Mouse (Mus musculus): ENCODE measurements around the gene Ndufs3. TPM values are rescaled to one million over a fixed set of nuclear protein-coding genes. Genes with fewer than 3 reads are reported as not detected.
A peak's percentile ranks its signal among the peaks of the same experiment; 100 is the strongest.

The Ndufs3 gene
- total and polyA plus RNA-seq, 3 experiments = 133 to 185 (median 182) TPM

DNA sequence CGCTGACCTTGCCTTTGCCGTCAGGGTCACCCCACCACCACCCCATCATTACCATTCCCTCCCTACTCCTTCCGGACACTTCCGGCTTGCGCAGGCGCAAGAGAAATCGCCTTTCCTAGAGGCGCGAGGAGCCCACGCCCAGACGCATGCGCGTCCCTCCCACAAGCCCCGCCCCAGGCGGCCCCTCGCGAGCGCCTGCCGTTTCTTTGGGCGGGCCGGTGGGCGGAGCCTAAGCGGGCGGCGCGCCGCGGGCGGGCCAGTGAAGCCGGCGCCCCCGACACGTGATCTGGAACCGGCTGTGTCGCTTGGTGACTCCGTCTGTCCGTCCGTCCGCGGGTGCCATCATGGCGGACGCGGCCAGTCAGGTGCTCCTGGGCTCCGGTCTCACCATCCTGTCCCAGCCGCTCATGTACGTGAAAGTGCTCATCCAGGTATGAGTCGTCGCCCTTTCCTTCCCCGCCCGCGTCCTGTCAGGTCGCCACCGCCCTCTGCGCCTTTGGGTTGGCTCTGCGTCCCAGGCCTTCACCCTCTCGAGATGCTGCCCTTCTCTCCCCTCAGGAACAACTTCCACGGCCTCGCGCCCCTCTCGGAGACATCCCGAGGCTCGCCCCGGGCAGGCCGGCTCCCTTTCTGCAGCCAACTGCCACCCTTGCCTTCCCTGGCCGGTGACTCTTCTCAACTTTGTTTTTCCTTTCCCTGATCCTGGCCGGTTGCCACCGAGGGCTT, 57.5 kb downstream of the Ndufs3 start, which contains the start of gene Mtch2 (continued):
- TF ChIP-seq HCFC1 (IDR thresholded peaks at IDR 0.05; ENCODE audit: low read depth, low read length) (peak; percentile 72), SMC3 (IDR thresholded peaks at IDR 0.05; ENCODE audit: low read depth, low read length) (no peak), PAX5 (IDR thresholded peaks at IDR 0.05; ENCODE audit: low read length) (no peak), POLR2AphosphoS2 (IDR thresholded peaks at IDR 0.05; ENCODE audit: low read depth, low read length) (peak; percentile 80), MAFK (IDR thresholded peaks at IDR 0.05; ENCODE audit: insufficient replicate concordance, low read length) (no peak), TBP (conservative IDR thresholded peaks at IDR 0.05; ENCODE audit: low read depth, low read length) (peak; percentile 71; the same call in 1 of the 2 replicates), ZNF384 (IDR thresholded peaks at IDR 0.05; ENCODE audit: low read depth, low read length) (no peak), ZMIZ1 (IDR thresholded peaks at IDR 0.05; ENCODE audit: low read depth, low read length) (peak; percentile 73), MXI1 (IDR thresholded peaks at IDR 0.05; ENCODE audit: low read depth, low read length) (peak; percentile 86), GABPA (IDR thresholded peaks at IDR 0.05; ENCODE audit: insufficient replicate concordance, low read depth, low read length) (no peak)

DNA sequence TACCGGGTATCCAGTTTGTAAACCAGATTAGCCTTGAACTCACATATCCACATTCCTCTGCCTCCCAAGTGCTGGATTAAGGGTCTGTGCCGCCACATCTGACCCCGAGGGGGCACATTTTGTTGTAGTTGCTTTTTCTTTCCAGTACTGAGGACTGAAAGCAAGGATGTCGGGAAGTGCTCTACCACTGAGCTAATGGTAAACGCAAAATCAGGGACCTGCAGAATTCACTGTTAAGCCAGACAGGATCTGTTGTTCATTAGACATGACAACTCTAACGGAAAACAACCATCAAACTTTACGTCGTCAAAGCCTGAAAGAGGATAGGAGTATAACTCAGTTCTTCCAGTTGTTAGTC, 58.1 kb downstream of the Ndufs3 start:
- Histone ChIP-seq H3K27ac (ENCODE audit: insufficient read depth, low read depth) (no peak overlapping the region), H3K4me3 (replicated peaks in 1 of 3; ENCODE audit: low read depth in 2 of 3, low read length in 2 of 3, poor library complexity in 1 of 3) (peak overlapping the region; percentile 65 to 85 (median 84)), H3K36me3 (replicated peaks in 1 of 2; ENCODE audit: control insufficient read depth in 1 of 2, insufficient read depth in 1 of 2, low read length in 1 of 2) (peaks cover 12 to 23% of the 10 kb centered on the region in 2 experiments), H3K27me3 (replicated peaks) (no peaks in the 10 kb centered on the region), H3K4me2 (ENCODE audit: insufficient read depth, low read depth, poor library complexity, severe bottlenecking) (peak overlapping the region; percentile 80), H3K4me1 (ENCODE audit: control insufficient read depth in 1 of 2, insufficient read depth in 2 of 2) (peaks cover 0 to 29% of the 10 kb centered on the region in 2 experiments; a peak in 2 of 4 replicates), H3K9ac (ENCODE audit: insufficient read depth, low read depth) (peak overlapping the region; percentile 89), H3K79me2 (replicated peaks; ENCODE audit: control insufficient read depth, extremely low read depth, insufficient read depth, poor library complexity, severe bottlenecking) (peaks cover 20% of the 10 kb centered on the region), H3K9me3 (replicated peaks; ENCODE audit: low read length) (peaks cover 5% of the 10 kb centered on the region)
- in situ Hi-C loops (cut with MboI; ENCODE audit: low pct_ligation_motif_present, low pct_unique_long_range_greater_than_20kb, low sequenced_read_pairs) = no loop called here
- TF ChIP-seq SIN3A (IDR thresholded peaks at IDR 0.05; ENCODE audit: low read length) = no peak; the same call in 1 of the 2 replicates
- TF ChIP-seq JUN (IDR thresholded peaks at IDR 0.05; ENCODE audit: insufficient read depth, low read depth, low read length) = peak; percentile 23; the same call in 1 of the 2 replicates
- TF ChIP-seq MYC (IDR thresholded peaks at IDR 0.05; ENCODE audit: low read depth, low read length) = no peak; the same call in 1 of the 2 replicates
- no peak for TF ChIP-seq PAX5 (IDR thresholded peaks at IDR 0.05; ENCODE audit: low read length)
- 0 out of 2 replicates have a peak, but pooled peaks have one; percentile 29 for TF ChIP-seq EP300 (IDR thresholded peaks at IDR 0.05; ENCODE audit: low read length)
- 0 out of 2 replicates have a peak, but pooled peaks have one; percentile 15 for TF ChIP-seq RCOR1 (conservative IDR thresholded peaks at IDR 0.05; ENCODE audit: low read depth, low read length)
- TF ChIP-seq ZNF384 (IDR thresholded peaks at IDR 0.05; ENCODE audit: low read depth, low read length) = no peak
- peak; percentile 59 for TF ChIP-seq JUND (conservative IDR thresholded peaks at IDR 0.05; ENCODE audit: low read depth, low read length)
- TF ChIP-seq MEF2A (IDR thresholded peaks at IDR 0.05; ENCODE audit: borderline replicate concordance, low read depth, low read length) = no peak
- TF ChIP-seq BHLHE40 (IDR thresholded peaks at IDR 0.05; ENCODE audit: low read depth, low read length) = no peak
- no peak for TF ChIP-seq SMC3 (IDR thresholded peaks at IDR 0.05; ENCODE audit: low read depth, low read length)
- TF ChIP-seq MAX (IDR thresholded peaks at IDR 0.05; ENCODE audit: low read length) = no peak
- no peak for TF ChIP-seq IRF4 (IDR thresholded peaks at IDR 0.05; ENCODE audit: low read depth, low read length)
- TF ChIP-seq TCF12 (IDR thresholded peaks at IDR 0.05; ENCODE audit: low read depth, low read length) = no peak
- no peak for DNase-seq (ENCODE audit: extremely low read depth)
- dilution Hi-C loops (cut with MboI; ENCODE audit: extremely low pct_ligation_motif_present, extremely low pct_unique_long_range_greater_than_20kb, low sequenced_read_pairs) = no loop called here
